Mouse (Mus musculus): Measurements from ENCODE around the gene Mettl27. TPM values are rescaled to one million over a fixed set of nuclear protein-coding genes. Genes with fewer than 3 reads are reported as not detected.

Gene Mettl27
- 1 to 10 TPM; 9.2 to 9.3 TPM for total RNA-seq (2021)

GRCm38 (mm10) chr5:134932179-134932902 is at the start of gene Mettl27:
Gene Mettl27, plus strand, starts transcription at chr5:134932368.
- peak; percentile 61 to 64 for DNase-seq (ENCODE audit: extremely low spot score in 1 of 2, low spot score in 1 of 2)

GRCm38 (mm10) chr5:134883077-134883476 is 49.1 kb upstream of the Mettl27 start:
- no peak for DNase-seq (ENCODE audit: extremely low spot score in 1 of 2, low spot score in 1 of 2)

- no peak for DNase-seq (ENCODE audit: extremely low spot score in 1 of 2, low spot score in 1 of 2)
These were observed 44.5 kb upstream of the Mettl27 start for GRCm38 (mm10) chr5:134887447-134888335.

- no peak for DNase-seq (ENCODE audit: extremely low spot score in 1 of 2, low spot score in 1 of 2)
These were observed 43.7 kb upstream of the Mettl27 start for GRCm38 (mm10) chr5:134888505-134888904.

GRCm38 (mm10) chr5:134890601-134891054 is 41.5 kb upstream of the Mettl27 start:
- DNase-seq (ENCODE audit: extremely low spot score in 1 of 2, low spot score in 1 of 2) = no peak

- DNase-seq (ENCODE audit: extremely low spot score in 1 of 2, low spot score in 1 of 2) = no peak
These were observed 40.6 kb upstream of the Mettl27 start for GRCm38 (mm10) chr5:134891552-134891951.

GRCm38 (mm10) chr5:134892717-134893116 is 39.5 kb upstream of the Mettl27 start:
- DNase-seq (ENCODE audit: extremely low spot score in 1 of 2, low spot score in 1 of 2) = no peak

- no peak for DNase-seq (ENCODE audit: extremely low spot score in 1 of 2, low spot score in 1 of 2)
These were observed 36.9 kb upstream of the Mettl27 start for GRCm38 (mm10) chr5:134895291-134895690.

GRCm38 (mm10) chr5:134896965-134897364 is 35.2 kb upstream of the Mettl27 start:
- DNase-seq (ENCODE audit: extremely low spot score in 1 of 2, low spot score in 1 of 2) = no peak

- DNase-seq (ENCODE audit: extremely low spot score in 1 of 2, low spot score in 1 of 2) = no peak
These were observed 34.6 kb upstream of the Mettl27 start for GRCm38 (mm10) chr5:134897596-134897995.

- DNase-seq (ENCODE audit: extremely low spot score in 1 of 2, low spot score in 1 of 2) = peak in 1 of 2 experiments; percentile 23
These were observed 31.0 kb upstream of the Mettl27 start for GRCm38 (mm10) chr5:134901012-134901643.

GRCm38 (mm10) chr5:134901644-134902027 is 30.5 kb upstream of the Mettl27 start:
- DNase-seq (ENCODE audit: extremely low spot score in 1 of 2, low spot score in 1 of 2) = no peak

- DNase-seq (ENCODE audit: extremely low spot score in 1 of 2, low spot score in 1 of 2) = no peak
These were observed 25.5 kb upstream of the Mettl27 start, which contains the start of gene Tmem270 for GRCm38 (mm10) chr5:134906633-134907032. Gene Tmem270, minus strand, starts transcription at chr5:134906733.

GRCm38 (mm10) chr5:134907135-134907534 is 25.0 kb upstream of the Mettl27 start:
- peak; percentile 98 to 100 for DNase-seq (ENCODE audit: extremely low spot score in 1 of 2, low spot score in 1 of 2)

GRCm38 (mm10) chr5:134911901-134912300 is 20.3 kb upstream of the Mettl27 start:
- no peak for DNase-seq (ENCODE audit: extremely low spot score in 1 of 2, low spot score in 1 of 2)

GRCm38 (mm10) chr5:134913352-134913751 is 18.8 kb upstream of the Mettl27 start:
- DNase-seq (ENCODE audit: extremely low spot score in 1 of 2, low spot score in 1 of 2) = no peak

GRCm38 (mm10) chr5:134913753-134914152 is 18.4 kb upstream of the Mettl27 start:
- no peak for DNase-seq (ENCODE audit: extremely low spot score in 1 of 2, low spot score in 1 of 2)

GRCm38 (mm10) chr5:134914510-134914909 is 17.7 kb upstream of the Mettl27 start:
- DNase-seq (ENCODE audit: extremely low spot score in 1 of 2, low spot score in 1 of 2) = no peak

- no peak for DNase-seq (ENCODE audit: extremely low spot score in 1 of 2, low spot score in 1 of 2)
These were observed 16.9 kb upstream of the Mettl27 start, which contains the start of gene Cldn13 for GRCm38 (mm10) chr5:134915311-134915710. Gene Cldn13, minus strand, starts transcription at chr5:134915526.

GRCm38 (mm10) chr5:134918071-134918832 is 13.9 kb upstream of the Mettl27 start:
- DNase-seq (ENCODE audit: extremely low spot score in 1 of 2, low spot score in 1 of 2) = peak; percentile 16 to 58
